Mouse (Mus musculus) liver, embryonic 14.5 days (tissue): ENCODE measurements around the gene Mast1.

ENCODE experiments used
- CTCF ChIP-seq: IDR thresholded peaks from 2 replicates; pipeline ENCODE4 v1.5.1; 2016; ENCODE audit warnings: antibody characterized with exemption, low read depth, control low read depth
- EP300 ChIP-seq: IDR thresholded peaks from 2 replicates; pipeline ENCODE4 v1.6.1; 2016; ENCODE audit warnings: antibody characterized with exemption, low read depth

DNA sequence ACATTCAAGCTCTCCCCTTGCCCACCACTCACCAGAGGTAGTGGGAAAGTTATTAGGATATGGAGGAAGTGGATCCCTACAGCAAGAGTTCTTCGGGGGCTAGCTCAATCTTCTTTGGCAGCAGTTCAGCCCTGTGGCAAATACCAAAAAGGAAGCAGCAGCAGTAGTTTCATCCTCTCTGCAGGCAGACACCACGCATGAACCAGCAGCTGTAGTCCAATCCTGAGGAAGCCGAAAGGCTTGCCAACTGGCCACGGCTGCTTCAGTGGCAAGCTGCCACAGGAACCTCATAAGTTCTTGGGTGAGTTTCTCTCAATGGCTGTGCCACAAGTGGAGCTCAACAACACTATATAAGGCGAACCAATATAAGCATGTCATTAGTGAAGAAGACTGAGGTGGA lies 41.2 kb downstream of the Mast1 start:
- TF ChIP-seq CTCF (no peak), EP300 (no peak)
